Mouse (Mus musculus) megakaryocyte-erythroid progenitor cell, adult 5-6 weeks (primary cell): ENCODE measurements at regions not wholly inside any gene's neighbourhood (a gene's known extent, or its start where the extent isn't known, plus 50 kb on each side); places are given as distances from the start of the nearest gene placed in this dataset.

Source experiments
- ATAC-seq: replicated peaks from 2 replicates; pipeline ENCODE4 v1.8.0; 2016; ENCODE audit warnings: mild to moderate bottlenecking, inconsistent platforms; ENCODE audit not compliant: severe bottlenecking, poor library complexity, low FRiP score, low TSS enrichment

GRCm38 (mm10) chr5:85954526-85954925, 110.9 kb downstream of the Cenpc1 start:
- no peak for ATAC-seq

DNA sequence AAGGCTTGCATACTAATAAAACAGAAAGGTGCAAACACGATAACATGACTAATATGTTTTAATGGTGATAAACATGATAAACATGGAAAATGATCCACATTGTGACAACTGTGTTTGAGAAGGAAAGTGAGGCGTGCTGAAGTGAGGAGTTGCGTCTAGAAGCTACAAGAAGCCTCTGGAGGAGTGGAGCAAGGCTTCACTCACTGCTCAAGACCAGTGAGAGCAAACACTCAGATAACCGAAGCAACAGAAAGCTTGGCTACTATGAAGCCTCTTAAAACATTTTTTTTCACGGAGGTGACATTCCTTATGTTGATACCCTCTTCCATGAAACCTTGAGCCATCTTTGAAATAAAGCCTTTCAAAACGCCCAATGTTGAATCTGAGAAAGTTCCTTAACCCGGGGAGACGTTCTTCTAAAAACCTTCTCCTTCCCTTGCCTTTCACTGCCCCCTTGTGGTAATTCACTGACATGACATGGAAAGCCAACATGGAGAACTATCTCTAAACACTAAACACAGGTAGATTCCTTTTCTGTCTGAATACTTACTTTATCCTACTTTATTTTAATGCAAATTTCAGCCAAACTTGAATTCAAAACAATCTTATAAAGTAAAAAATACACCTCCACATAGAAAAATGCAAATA, 128.6 kb downstream of the Cenpc1 start:
- no peak for ATAC-seq

DNA sequence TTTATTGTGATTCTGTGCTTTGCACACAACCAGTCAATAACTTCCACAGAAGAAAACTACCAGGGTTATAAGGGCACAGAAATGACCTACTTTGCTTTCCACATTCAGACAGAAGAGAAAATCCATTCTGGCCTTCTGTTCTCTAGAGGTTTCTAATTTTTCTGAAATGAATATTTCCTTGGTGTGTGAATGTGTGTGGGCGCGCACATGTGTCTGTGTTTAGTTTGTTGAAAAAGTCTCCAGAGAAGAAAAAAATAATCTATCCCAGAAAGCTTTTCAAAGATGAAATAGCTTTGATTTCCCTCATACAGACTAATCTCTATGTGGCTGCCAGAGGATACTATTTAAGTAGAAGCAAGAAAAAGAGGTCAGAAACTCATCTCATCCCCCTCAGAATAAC, 147.1 kb downstream of the Cenpc1 start:
- no peak for ATAC-seq

DNA sequence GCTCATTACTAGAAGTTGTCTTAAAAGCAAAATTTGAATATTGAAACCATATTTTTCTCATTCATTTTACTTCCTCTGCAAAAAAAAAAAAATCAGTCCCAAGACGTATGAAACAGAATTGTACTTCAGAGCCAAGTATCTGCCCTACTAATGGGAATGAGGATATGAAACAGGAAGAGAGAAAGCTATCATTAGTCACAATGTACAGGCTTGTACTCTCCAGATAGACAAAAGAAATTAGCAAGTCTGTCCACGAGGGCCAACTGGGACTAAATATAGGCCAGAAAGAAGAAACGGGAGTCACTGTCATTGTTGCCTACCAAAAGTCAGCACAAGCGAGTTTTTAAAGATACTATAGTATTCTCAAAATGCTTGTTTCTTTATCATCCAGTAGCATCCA, 150.4 kb downstream of the Cenpc1 start:
- no peak for ATAC-seq

GRCm38 (mm10) chr5:85896452-85896851, 168.9 kb downstream of the Cenpc1 start:
- no peak for ATAC-seq

- no peak for ATAC-seq
These were observed 169.6 kb downstream of the Cenpc1 start for GRCm38 (mm10) chr5:85895814-85896213.

GRCm38 (mm10) chr5:85870311-85870710, 195.1 kb downstream of the Cenpc1 start:
- no peak for ATAC-seq

- no peak for ATAC-seq
These were observed 232.8 kb downstream of the Cenpc1 start for GRCm38 (mm10) chr5:85832556-85832955.

- ATAC-seq = no peak
These were observed 269.7 kb downstream of the Cenpc1 start for GRCm38 (mm10) chr5:85795531-85796197.

- ATAC-seq = no peak
These were observed 272.2 kb downstream of the Cenpc1 start for GRCm38 (mm10) chr5:85793148-85793547.

- no peak; the same call in 1 of the 2 replicates for ATAC-seq
These were observed 284.5 kb downstream of the Cenpc1 start for GRCm38 (mm10) chr5:85780730-85781454.

DNA sequence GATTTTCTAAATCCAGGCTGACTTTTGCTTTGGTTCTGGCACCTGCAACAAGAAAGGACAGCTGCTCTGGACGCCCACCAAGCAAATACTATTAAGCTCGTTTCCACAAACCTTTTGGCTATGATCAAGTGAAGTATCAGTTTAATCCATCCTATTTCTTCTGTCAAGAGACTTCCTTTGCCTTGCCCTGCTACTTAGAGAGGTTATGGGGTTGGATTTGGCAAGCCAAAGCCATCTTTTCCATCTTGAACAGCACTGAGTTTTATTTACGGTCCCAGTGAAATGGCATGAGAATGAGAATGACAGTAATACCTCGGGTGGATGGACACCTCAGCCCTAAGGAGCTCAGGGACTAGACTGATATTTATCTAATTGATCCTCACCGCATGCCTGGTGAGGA, 285.4 kb downstream of the Cenpc1 start:
- no peak for ATAC-seq

DNA sequence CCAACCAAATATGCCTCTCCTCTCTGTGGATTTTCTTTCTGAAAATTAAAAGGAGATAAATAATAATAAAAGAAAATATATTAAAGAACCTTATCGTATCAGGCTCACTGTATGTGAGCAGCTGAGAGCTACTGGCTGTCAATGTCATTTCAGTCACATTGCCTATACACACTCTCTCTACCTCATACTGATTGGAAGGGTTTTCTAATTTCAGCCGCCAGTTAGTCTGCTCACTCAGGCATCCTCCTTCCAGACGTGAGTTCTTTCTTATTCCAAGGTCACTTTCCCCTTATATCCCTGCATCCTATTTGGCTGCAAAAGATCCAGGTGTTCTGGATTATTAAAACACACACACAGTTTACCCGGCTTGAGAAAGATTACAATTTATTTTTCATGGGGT, 286.2 kb downstream of the Cenpc1 start:
- ATAC-seq = no peak

- ATAC-seq = no peak
These were observed 292.7 kb downstream of the Cenpc1 start for GRCm38 (mm10) chr5:85772660-85773059.

DNA sequence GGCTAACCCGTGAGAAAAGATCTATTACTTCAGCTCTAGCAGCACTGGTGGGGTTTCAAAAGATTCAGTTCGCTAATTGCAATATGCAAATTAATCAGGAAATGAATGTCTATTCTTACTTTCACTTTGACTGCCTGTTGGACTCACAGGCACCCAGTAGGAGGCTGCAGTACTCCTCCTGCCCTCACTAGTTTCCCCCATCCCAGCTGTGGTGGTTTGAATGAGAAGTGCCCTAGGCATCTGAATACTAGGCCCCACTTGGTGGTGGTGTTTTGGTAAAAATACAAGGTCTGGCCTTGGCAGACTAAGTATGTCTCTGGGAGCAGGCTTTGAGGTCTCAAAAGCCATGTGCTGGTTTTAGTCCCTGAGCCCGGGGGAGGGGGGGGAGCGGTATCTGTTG, 293.3 kb downstream of the Cenpc1 start:
- ATAC-seq = peak; percentile 96

DNA sequence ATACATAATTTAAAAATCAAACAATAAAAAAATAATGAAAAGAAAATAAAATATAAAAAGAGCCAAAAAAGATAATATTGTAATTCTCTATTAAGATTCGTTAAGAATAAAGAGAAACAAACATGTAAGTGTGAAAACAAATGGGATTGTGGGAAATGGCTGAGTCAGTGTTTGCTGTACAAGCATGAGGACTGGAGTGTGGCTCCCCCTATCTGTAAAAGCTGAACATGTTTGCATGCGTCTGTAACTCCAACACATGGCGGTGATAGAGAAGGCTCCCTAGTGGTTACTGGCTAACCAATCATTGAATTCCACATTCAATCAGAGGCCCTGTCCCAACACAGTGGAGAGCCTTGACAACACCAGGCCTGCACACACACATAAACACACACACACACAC, 298.2 kb downstream of the Cenpc1 start:
- no peak for ATAC-seq

GRCm38 (mm10) chr5:85756716-85757115, 308.7 kb downstream of the Cenpc1 start:
- ATAC-seq = no peak

DNA sequence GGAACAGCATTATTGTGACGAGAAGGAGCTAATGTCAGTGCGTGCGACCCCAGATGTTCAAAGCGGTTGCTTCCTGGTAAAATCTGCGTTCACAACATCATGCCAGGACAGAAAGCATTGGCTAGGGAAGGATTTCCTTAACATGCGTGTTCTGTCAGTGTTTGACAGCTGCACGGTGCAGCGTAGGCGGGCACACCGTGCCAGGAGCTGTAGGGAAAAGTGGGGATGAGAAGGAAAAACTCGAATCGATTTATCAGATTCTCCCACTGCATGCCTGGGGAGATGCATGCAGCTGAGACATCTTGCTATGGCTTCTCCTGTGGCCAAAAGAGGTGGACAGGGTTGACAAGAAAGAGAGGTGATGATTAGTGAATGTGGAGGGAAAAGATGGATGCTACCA, 311.2 kb downstream of the Cenpc1 start:
- ATAC-seq = no peak

DNA sequence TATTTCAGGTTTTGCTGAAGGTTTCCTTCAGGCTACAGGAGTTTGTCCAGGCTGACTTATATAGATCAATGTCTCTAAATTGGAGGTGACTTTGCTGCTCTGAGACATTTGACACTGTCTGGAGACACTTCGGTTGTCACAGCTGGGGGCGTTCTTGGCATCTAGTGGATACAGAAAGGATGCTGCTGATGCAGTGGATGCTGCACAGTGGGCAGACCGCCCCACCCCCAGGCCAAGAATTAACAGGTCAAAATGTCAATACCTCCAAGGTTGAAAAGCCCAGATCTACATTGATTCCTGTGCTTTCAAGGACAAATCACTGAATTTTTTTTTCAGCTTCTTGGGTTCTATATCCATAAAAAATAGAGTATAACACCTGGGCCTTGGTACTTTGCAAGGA, 312.3 kb downstream of the Cenpc1 start:
- ATAC-seq = no peak

DNA sequence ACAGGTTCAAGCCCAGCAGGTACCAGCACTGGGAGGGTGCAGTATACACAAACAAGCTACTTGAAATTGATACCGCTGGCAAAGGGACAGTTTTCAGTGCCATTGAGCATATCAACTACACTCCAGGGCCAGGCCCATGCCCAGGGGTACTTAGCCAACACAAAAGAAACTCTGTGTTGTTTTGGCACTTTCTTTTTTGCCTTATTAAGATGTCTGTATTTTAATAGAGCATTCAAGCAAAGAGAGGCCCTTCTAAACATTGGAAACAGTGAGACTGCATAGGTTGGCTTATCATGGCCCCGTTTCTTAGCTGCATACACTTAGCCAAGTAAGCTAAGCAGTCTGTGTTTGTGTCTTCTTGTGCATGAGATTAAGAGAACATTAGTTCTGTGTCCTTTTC, 313.7 kb downstream of the Cenpc1 start:
- no peak for ATAC-seq

DNA sequence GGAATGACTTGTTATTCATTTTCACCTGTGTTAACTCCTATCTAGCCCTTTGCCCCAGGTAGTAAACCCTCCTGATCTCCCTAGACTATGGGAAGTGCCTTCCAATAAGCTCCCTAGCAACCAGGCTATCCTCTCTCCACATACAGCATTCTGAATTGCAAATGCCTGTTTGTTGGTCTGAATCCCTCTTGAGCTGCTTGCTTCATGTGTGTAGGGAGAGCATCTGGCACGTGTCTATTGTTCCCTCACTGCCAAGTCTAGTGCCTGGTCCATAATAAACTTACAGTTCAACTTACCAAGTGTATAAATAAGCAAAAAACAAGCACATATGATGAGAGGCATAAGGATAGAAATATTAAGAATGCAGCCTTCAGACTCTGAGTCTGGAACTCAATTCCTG, 314.5 kb downstream of the Cenpc1 start:
- ATAC-seq = no peak
